Mouse (Mus musculus): ENCODE results near the gene Scnn1a. TPM values are rescaled to one million over a fixed set of nuclear protein-coding genes. Genes with fewer than 3 reads are reported as not detected.

Scnn1a gene
- polyA plus RNA-seq, 1 experiment from 2014 or later: 2.6 TPM

GRCm38 (mm10) chr6:125354352-125355151, 34.1 kb downstream of the Scnn1a start:
- H3K27ac ChIP-seq (ENCODE audit: low read length): peak overlapping the region; percentile 52; the same call in 1 of the 2 replicates
- peak; percentile 43; the same call in 1 of the 2 replicates for ATAC-seq (ENCODE audit: insufficient number of reproducible peaks, insufficient read depth, low FRiP score, low read depth)
- 0 out of 2 replicates have a peak overlapping the region, but pooled peaks have one; percentile 3 for H3K4me3 ChIP-seq (ENCODE audit: low read depth, low read length)
- H3K36me3 ChIP-seq (ENCODE audit: control insufficient read depth, insufficient read depth, low read length): peaks cover 23% of the 10 kb centered on the region
- H3K9ac ChIP-seq (replicated peaks; ENCODE audit: low read depth, low read length): no peak overlapping the region; the same call in 1 of the 2 replicates
- H3K4me2 ChIP-seq (replicated peaks; ENCODE audit: low read depth, low read length): peak overlapping the region; percentile 36
- H3K4me1 ChIP-seq (ENCODE audit: control insufficient read depth, insufficient read depth, low read length): peaks cover 49% of the 10 kb centered on the region
- WGBS: 10% methylated on average over 14 of the region's 14 CpGs
- H3K9me3 ChIP-seq (ENCODE audit: control insufficient read depth, low read depth, low read length): no peaks in the 10 kb centered on the region
- H3K27me3 ChIP-seq (ENCODE audit: control insufficient read depth, insufficient read depth, low read length): no peaks in the 10 kb centered on the region

GRCm38 (mm10) chr6:125355197-125355741, 34.8 kb downstream of the Scnn1a start:
- 6% methylated on average over 10 of the region's 10 CpGs for WGBS
- Histone ChIP-seq H3K4me2 (replicated peaks; ENCODE audit: low read depth, low read length) (peak overlapping the region; percentile 36), H3K36me3 (ENCODE audit: control insufficient read depth, insufficient read depth, low read length) (peaks cover 28% of the 10 kb centered on the region), H3K9ac (replicated peaks; ENCODE audit: low read depth, low read length) (no peak overlapping the region), H3K27me3 (ENCODE audit: control insufficient read depth, insufficient read depth, low read length) (no peaks in the 10 kb centered on the region), H3K27ac (ENCODE audit: low read length) (peak overlapping the region; percentile 52; the same call in 1 of the 2 replicates), H3K4me1 (ENCODE audit: control insufficient read depth, insufficient read depth, low read length) (peaks cover 49% of the 10 kb centered on the region), H3K9me3 (ENCODE audit: control insufficient read depth, low read depth, low read length) (no peaks in the 10 kb centered on the region), H3K4me3 (ENCODE audit: low read depth, low read length) (no peak overlapping the region)
- no peak for ATAC-seq (ENCODE audit: insufficient number of reproducible peaks, insufficient read depth, low FRiP score, low read depth)

- H3K9me3 ChIP-seq (ENCODE audit: control insufficient read depth, low read depth, low read length): no peaks in the 10 kb centered on the region
- no peaks in the 10 kb centered on the region for H3K27me3 ChIP-seq (ENCODE audit: control insufficient read depth, insufficient read depth, low read length)
- no peak overlapping the region for H3K9ac ChIP-seq (replicated peaks; ENCODE audit: low read depth, low read length)
- H3K4me1 ChIP-seq (ENCODE audit: control insufficient read depth, insufficient read depth, low read length): peaks cover 43% of the 10 kb centered on the region
- no peak overlapping the region for H3K27ac ChIP-seq (ENCODE audit: low read length)
- 14% methylated on average over 8 of the region's 8 CpGs for WGBS
- H3K4me2 ChIP-seq (replicated peaks; ENCODE audit: low read depth, low read length): no peak overlapping the region
- H3K4me3 ChIP-seq (ENCODE audit: low read depth, low read length): no peak overlapping the region
- no peak for ATAC-seq (ENCODE audit: insufficient number of reproducible peaks, insufficient read depth, low FRiP score, low read depth)
- peaks cover 37% of the 10 kb centered on the region for H3K36me3 ChIP-seq (ENCODE audit: control insufficient read depth, insufficient read depth, low read length)
Measured at GRCm38 (mm10) chr6:125356264-125356663, 35.8 kb downstream of the Scnn1a start.

GRCm38 (mm10) chr6:125357334-125357733, 36.9 kb downstream of the Scnn1a start:
- no peak overlapping the region for H3K4me2 ChIP-seq (replicated peaks; ENCODE audit: low read depth, low read length)
- H3K4me3 ChIP-seq (ENCODE audit: low read depth, low read length): no peak overlapping the region
- no peak overlapping the region for H3K9ac ChIP-seq (replicated peaks; ENCODE audit: low read depth, low read length)
- H3K9me3 ChIP-seq (ENCODE audit: control insufficient read depth, low read depth, low read length): no peaks in the 10 kb centered on the region
- H3K36me3 ChIP-seq (ENCODE audit: control insufficient read depth, insufficient read depth, low read length): peaks cover 47% of the 10 kb centered on the region
- no peaks in the 10 kb centered on the region for H3K27me3 ChIP-seq (ENCODE audit: control insufficient read depth, insufficient read depth, low read length)
- H3K4me1 ChIP-seq (ENCODE audit: control insufficient read depth, insufficient read depth, low read length): peaks cover 34% of the 10 kb centered on the region
- no peak overlapping the region for H3K27ac ChIP-seq (ENCODE audit: low read length)
- WGBS: 84% methylated on average over 15 of the region's 15 CpGs
- no peak for ATAC-seq (ENCODE audit: insufficient number of reproducible peaks, insufficient read depth, low FRiP score, low read depth)

GRCm38 (mm10) chr6:125359999-125360398, 39.5 kb downstream of the Scnn1a start:
- no peaks in the 10 kb centered on the region for H3K9me3 ChIP-seq (ENCODE audit: control insufficient read depth, low read depth, low read length)
- no peak overlapping the region for H3K27ac ChIP-seq (ENCODE audit: low read length)
- no peak overlapping the region for H3K4me2 ChIP-seq (replicated peaks; ENCODE audit: low read depth, low read length)
- H3K27me3 ChIP-seq (ENCODE audit: control insufficient read depth, insufficient read depth, low read length): 0 out of 2 replicates have a peak, but pooled peaks cover 2% of the 10 kb centered on the region
- no peak overlapping the region for H3K9ac ChIP-seq (replicated peaks; ENCODE audit: low read depth, low read length)
- peaks cover 26% of the 10 kb centered on the region for H3K4me1 ChIP-seq (ENCODE audit: control insufficient read depth, insufficient read depth, low read length)
- 52% methylated on average over 9 of the region's 9 CpGs for WGBS
- no peak overlapping the region for H3K4me3 ChIP-seq (ENCODE audit: low read depth, low read length)
- ATAC-seq (ENCODE audit: insufficient number of reproducible peaks, insufficient read depth, low FRiP score, low read depth): no peak
- H3K36me3 ChIP-seq (ENCODE audit: control insufficient read depth, insufficient read depth, low read length): peaks cover 50% of the 10 kb centered on the region

- no peak overlapping the region for H3K27ac ChIP-seq (ENCODE audit: low read length)
- H3K9ac ChIP-seq (replicated peaks; ENCODE audit: low read depth, low read length): no peak overlapping the region
- peaks cover 50% of the 10 kb centered on the region for H3K36me3 ChIP-seq (ENCODE audit: control insufficient read depth, insufficient read depth, low read length)
- H3K27me3 ChIP-seq (ENCODE audit: control insufficient read depth, insufficient read depth, low read length): 0 out of 2 replicates have a peak, but pooled peaks cover 2% of the 10 kb centered on the region
- peaks cover 18% of the 10 kb centered on the region for H3K4me1 ChIP-seq (ENCODE audit: control insufficient read depth, insufficient read depth, low read length)
- ATAC-seq (ENCODE audit: insufficient number of reproducible peaks, insufficient read depth, low FRiP score, low read depth): no peak
- no peak overlapping the region for H3K4me2 ChIP-seq (replicated peaks; ENCODE audit: low read depth, low read length)
- H3K4me3 ChIP-seq (ENCODE audit: low read depth, low read length): no peak overlapping the region
- H3K9me3 ChIP-seq (ENCODE audit: control insufficient read depth, low read depth, low read length): no peaks in the 10 kb centered on the region
- WGBS: 75% methylated on average over 9 of the region's 9 CpGs
Measured at GRCm38 (mm10) chr6:125360846-125361245, 40.4 kb downstream of the Scnn1a start.

- Histone ChIP-seq H3K9ac (replicated peaks; ENCODE audit: low read depth, low read length) (no peak overlapping the region), H3K9me3 (ENCODE audit: control insufficient read depth, low read depth, low read length) (no peaks in the 10 kb centered on the region), H3K4me3 (ENCODE audit: low read depth, low read length) (no peak overlapping the region), H3K27me3 (ENCODE audit: control insufficient read depth, insufficient read depth, low read length) (0 out of 2 replicates have a peak, but pooled peaks cover 2% of the 10 kb centered on the region), H3K36me3 (ENCODE audit: control insufficient read depth, insufficient read depth, low read length) (peaks cover 50% of the 10 kb centered on the region), H3K27ac (ENCODE audit: low read length) (no peak overlapping the region), H3K4me1 (ENCODE audit: control insufficient read depth, insufficient read depth, low read length) (peaks cover 13% of the 10 kb centered on the region; the same call in 1 of the 2 replicates), H3K4me2 (replicated peaks; ENCODE audit: low read depth, low read length) (no peak overlapping the region)
- ATAC-seq (ENCODE audit: insufficient number of reproducible peaks, insufficient read depth, low FRiP score, low read depth): no peak
- 49% methylated on average over 38 of the region's 38 CpGs for WGBS
Measured at GRCm38 (mm10) chr6:125361467-125362291, 41.2 kb downstream of the Scnn1a start.

- 0 out of 2 replicates have a peak, but pooled peaks cover 2% of the 10 kb centered on the region for H3K27me3 ChIP-seq (ENCODE audit: control insufficient read depth, insufficient read depth, low read length)
- no peak overlapping the region for H3K27ac ChIP-seq (ENCODE audit: low read length)
- no peak for ATAC-seq (ENCODE audit: insufficient number of reproducible peaks, insufficient read depth, low FRiP score, low read depth)
- no peak overlapping the region for H3K4me3 ChIP-seq (ENCODE audit: low read depth, low read length)
- H3K9me3 ChIP-seq (ENCODE audit: control insufficient read depth, low read depth, low read length): no peaks in the 10 kb centered on the region
- 32% methylated on average over 15 of the region's 15 CpGs for WGBS
- H3K9ac ChIP-seq (replicated peaks; ENCODE audit: low read depth, low read length): no peak overlapping the region
- H3K4me2 ChIP-seq (replicated peaks; ENCODE audit: low read depth, low read length): peak overlapping the region; percentile 16; the same call in 1 of the 2 replicates
- peaks cover 41% of the 10 kb centered on the region for H3K36me3 ChIP-seq (ENCODE audit: control insufficient read depth, insufficient read depth, low read length)
- peaks cover 18% of the 10 kb centered on the region; the same call in 1 of the 2 replicates for H3K4me1 ChIP-seq (ENCODE audit: control insufficient read depth, insufficient read depth, low read length)
Measured at GRCm38 (mm10) chr6:125363021-125363420, 42.6 kb downstream of the Scnn1a start.

Data from stomach, embryonic 14.5 days (tissue).